Mouse (Mus musculus) heart, embryonic 15.5 days (tissue): ENCODE measurements around the gene Tph1. TPM values are rescaled to one million over a fixed set of nuclear protein-coding genes. Genes with fewer than 3 reads are reported as not detected.

Source experiments
- ATAC-seq: fragments of 200-750 bp; cut with Nextera tagmentation; replicated peaks from 2 replicates; pipeline ENCODE4 v1.8.0; 2017; ENCODE audit warnings: low read depth, moderate TSS enrichment; ENCODE audit not compliant: insufficient number of reproducible peaks, insufficient read depth, low FRiP score
- H3K27ac ChIP-seq: fragments of 300-500 bp; sonication (generic); 2 replicates; pipeline ENCODE4 v1.5.1; 2015; ENCODE audit warnings: mild to moderate bottlenecking, inconsistent platforms
- H3K27me3 ChIP-seq: fragments of 300-500 bp; sonication (generic); 2 replicates; pipeline ENCODE4 v1.6.1; 2015; ENCODE audit warnings: inconsistent platforms
- H3K36me3 ChIP-seq: fragments of 300-500 bp; sonication (generic); 2 replicates; pipeline ENCODE4 v1.6.1; 2015; ENCODE audit warnings: mild to moderate bottlenecking, inconsistent platforms
- H3K4me1 ChIP-seq: fragments of 300-500 bp; sonication (generic); replicated peaks from 2 replicates; pipeline ENCODE4 v1.6.1; 2015; ENCODE audit warnings: inconsistent platforms
- H3K4me2 ChIP-seq: fragments of 300-500 bp; sonication (generic); 2 replicates; pipeline ENCODE4 v1.6.1; 2015; ENCODE audit warnings: inconsistent platforms, mild to moderate bottlenecking, moderate library complexity
- H3K4me3 ChIP-seq: fragments of 300-500 bp; sonication (generic); 2 replicates; pipeline ENCODE4 v1.5.1; 2015; ENCODE audit warnings: mild to moderate bottlenecking, inconsistent platforms
- H3K9ac ChIP-seq: fragments of 300-500 bp; sonication (generic); 2 replicates; pipeline ENCODE4 v1.6.1; 2015; ENCODE audit warnings: mild to moderate bottlenecking, inconsistent platforms
- H3K9me3 ChIP-seq: fragments of 300-500 bp; sonication (generic); replicated peaks from 2 replicates; pipeline ENCODE4 v1.6.1; 2016; ENCODE audit warnings: inconsistent platforms
- WGBS: fragments of 180-500 bp; shearing (Covaris S2); methylation state at CpG from one replicate; pipeline ENCODE4 v1.1.7; 2015; ENCODE audit warnings: mixed read lengths; 5-methylcytosine and 5-hydroxymethylcytosine counted together
- polyA plus RNA-seq: library from polyadenylated mRNA; unstranded; fragments of >200 nt; fragmentation: Nextera tagmentation; extraction: Ambion mirVana; gene quantifications from 2 replicates; pipeline ENCODE4 v1.2.1, GENCODE M21; 2015

Gene Tph1
- 0.23 and 0.76 TPM in 2 replicates for polyA plus RNA-seq

DNA sequence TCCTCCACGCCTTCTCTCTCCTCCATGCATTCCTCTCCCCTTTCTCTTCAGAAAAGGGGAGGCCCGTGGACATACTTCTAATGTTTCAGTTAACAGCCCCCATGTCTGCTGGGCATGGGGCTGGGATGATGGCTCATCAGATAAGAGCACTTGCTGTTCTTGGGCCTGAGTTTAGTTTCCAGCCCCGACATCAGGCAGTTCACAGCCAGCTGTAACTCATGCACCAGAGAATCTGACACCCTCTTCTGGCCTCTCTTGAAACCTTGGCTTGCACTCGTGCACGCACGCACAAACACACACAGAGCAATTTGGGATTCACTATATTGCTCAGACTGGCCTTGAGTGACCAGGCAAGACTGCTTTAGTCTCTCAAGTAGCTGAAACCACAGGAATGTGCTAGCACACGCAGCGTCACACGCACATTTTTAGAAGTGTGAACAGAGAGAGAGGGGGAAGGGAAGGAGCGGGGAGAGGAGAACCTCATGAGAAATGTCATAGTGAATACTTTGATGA is at the start of gene Tph1:
Tph1 (minus strand) TSS at position 378 of the 513 bp plus-strand sequence.
- Histone ChIP-seq H3K27ac (no peak within 1 kb of the TSS), H3K4me2 (no peak within 1 kb of the TSS), H3K9me3 (no peaks in the 10 kb centered on the region), H3K9ac (no peak within 1 kb of the TSS), H3K4me3 (no peak within 1 kb of the TSS), H3K36me3 (no peaks in the 10 kb centered on the region), H3K27me3 (peaks cover 22% of the 10 kb centered on the region), H3K4me1 (0 out of 2 replicates have a peak, but pooled peaks cover 3% of the 10 kb centered on the region)
- ATAC-seq: no peak
- WGBS: 35% methylated on average over 10 of the region's 10 CpGs

DNA sequence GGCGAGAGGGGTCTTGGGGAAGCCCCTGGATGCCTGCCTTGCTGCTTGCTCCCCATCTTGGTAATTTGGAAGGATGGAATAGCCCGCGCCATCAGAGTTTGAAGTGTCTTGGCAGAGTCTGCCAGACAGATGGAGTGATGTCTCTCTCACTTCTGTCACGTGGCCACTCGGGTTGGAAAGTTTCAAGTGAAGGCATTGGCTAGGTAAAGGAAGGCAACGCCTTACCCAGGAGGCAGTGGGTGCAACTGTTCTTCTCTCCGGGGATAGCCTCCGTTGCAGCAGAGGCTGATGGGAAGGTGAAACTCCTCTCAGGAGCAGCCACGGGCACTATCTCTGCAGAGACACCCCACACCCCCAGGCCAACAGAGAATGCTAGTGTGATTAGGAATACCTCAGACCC is 48.1 kb upstream of the Tph1 start:
- Histone ChIP-seq H3K27ac (no peak overlapping the region), H3K9ac (no peak overlapping the region), H3K36me3 (no peaks in the 10 kb centered on the region), H3K27me3 (peaks cover 5% of the 10 kb centered on the region; the same call in 1 of the 2 replicates), H3K4me3 (no peak overlapping the region), H3K4me2 (no peak overlapping the region), H3K4me1 (no peaks in the 10 kb centered on the region), H3K9me3 (no peaks in the 10 kb centered on the region)
- no peak for ATAC-seq
- 57% methylated on average over 9 of the region's 9 CpGs for WGBS

DNA sequence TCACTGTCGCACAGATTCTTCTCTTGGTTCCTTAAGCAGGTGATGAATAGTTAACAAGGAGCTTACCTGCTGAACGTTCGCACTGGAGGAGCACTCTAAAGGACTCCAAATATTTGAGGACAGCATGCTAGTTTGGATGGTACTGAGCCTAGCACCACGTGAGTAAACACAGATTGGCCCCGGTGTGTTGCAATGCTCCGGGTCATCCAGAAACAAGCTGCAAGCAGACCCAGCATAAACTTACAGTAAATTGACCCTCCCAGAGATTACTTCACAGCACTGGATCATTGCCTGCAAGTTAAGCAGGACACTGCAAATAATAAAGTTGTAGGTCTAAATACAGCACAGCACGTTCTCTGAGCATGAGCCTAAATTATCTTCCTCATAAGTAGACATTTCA is 47.2 kb upstream of the Tph1 start:
- WGBS: 65% methylated on average over 7 of the region's 7 CpGs
- no peak for ATAC-seq
- Histone ChIP-seq H3K27me3 (peaks cover 5% of the 10 kb centered on the region; the same call in 1 of the 2 replicates), H3K4me3 (no peak overlapping the region), H3K4me2 (no peak overlapping the region), H3K27ac (no peak overlapping the region), H3K36me3 (no peaks in the 10 kb centered on the region), H3K9ac (no peak overlapping the region), H3K9me3 (no peaks in the 10 kb centered on the region), H3K4me1 (no peaks in the 10 kb centered on the region)

DNA sequence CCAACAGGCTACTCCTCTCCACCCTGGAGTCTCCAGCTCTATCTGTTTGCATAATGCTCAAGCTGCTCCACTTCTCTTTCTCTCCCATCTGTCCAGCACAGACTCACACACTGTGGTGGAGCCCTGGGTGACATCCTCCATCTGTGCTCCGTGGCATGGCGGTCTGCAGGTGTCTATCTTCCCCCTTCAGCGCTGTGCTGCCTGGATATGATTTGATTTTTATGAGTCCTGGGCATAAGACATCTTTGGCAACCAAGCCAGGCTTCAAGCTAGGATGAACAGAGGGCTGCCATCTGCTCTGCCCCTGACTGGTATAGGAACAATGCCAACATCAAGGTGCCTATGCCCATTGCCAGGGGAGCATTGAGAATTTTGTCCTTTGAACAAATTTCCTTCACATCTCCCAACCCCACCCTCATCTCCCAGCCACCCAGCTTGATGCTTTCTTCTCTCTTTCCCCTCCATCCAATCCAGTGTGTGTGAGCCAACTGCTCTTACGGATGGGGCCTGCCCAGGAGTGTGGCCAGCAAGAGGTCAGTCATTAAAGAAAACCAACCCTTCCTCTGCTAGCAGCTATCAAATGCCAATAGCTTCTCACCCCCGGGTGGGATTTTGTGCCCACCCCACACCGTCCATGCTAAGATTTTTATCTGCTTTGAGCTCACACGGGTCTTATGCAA is 46.4 kb upstream of the Tph1 start:
- no peak for ATAC-seq
- H3K4me3 ChIP-seq: no peak overlapping the region
- no peak overlapping the region for H3K9ac ChIP-seq
- no peaks in the 10 kb centered on the region for H3K9me3 ChIP-seq
- no peak overlapping the region for H3K27ac ChIP-seq
- 78% methylated on average over 7 of the region's 7 CpGs for WGBS
- no peaks in the 10 kb centered on the region for H3K4me1 ChIP-seq
- no peak overlapping the region for H3K4me2 ChIP-seq
- peaks cover 5% of the 10 kb centered on the region; the same call in 1 of the 2 replicates for H3K27me3 ChIP-seq
- no peaks in the 10 kb centered on the region for H3K36me3 ChIP-seq

DNA sequence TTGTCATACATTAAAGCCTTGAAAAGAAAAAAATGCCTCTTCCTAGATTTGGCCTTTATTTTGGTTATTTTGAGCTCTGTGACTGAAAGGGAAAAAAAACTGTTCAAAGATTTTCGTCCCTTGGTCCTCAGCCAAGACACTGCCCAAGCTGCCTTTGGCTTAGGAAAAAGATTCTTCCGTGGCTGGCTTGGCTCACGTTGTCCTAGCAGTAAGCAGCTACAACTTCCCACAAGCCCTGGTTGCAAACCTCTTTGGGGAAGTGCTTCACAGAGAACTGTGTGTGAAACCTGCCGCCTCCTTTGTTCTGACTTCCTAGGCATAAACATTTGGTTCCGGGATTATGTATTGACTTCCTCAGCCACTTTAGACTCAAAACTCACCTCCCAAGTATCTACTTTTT is 44.6 kb upstream of the Tph1 start:
- no peaks in the 10 kb centered on the region for H3K36me3 ChIP-seq
- H3K27ac ChIP-seq: no peak overlapping the region
- no peak overlapping the region for H3K9ac ChIP-seq
- H3K4me1 ChIP-seq: no peaks in the 10 kb centered on the region
- H3K9me3 ChIP-seq: no peaks in the 10 kb centered on the region
- no peak overlapping the region for H3K4me3 ChIP-seq
- 36% methylated on average over 5 of the region's 5 CpGs for WGBS
- H3K4me2 ChIP-seq: no peak overlapping the region
- H3K27me3 ChIP-seq: peaks cover 8% of the 10 kb centered on the region; the same call in 1 of the 2 replicates
- no peak for ATAC-seq

DNA sequence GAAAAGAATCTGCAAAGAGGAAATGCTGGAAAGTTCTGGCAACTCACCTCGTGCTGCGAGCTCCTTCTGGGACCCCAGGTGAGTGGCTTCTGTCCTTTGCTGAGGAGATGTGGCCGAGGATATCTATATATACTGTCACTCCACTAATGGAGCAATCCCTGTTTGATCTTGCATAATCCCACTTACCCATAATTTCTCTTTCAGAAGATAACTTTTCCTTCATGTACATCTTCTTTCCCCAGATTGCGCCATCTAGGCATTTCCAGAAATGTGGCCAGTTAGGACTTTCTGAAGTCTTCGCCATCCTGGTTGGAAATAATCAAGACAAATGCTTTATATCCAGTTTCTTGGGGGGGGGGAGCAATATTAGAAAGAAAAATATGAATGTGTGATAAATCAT is 43.3 kb upstream of the Tph1 start, which contains the start of gene Saa3:
Saa3 (minus strand) TSS at position 101 of the 400 bp plus-strand sequence.
- H3K4me2 ChIP-seq: no peak within 1 kb of the TSS
- H3K36me3 ChIP-seq: no peaks in the 10 kb centered on the region
- H3K27me3 ChIP-seq: peaks cover 8% of the 10 kb centered on the region; the same call in 1 of the 2 replicates
- ATAC-seq: no peak
- H3K9me3 ChIP-seq: no peaks in the 10 kb centered on the region
- H3K9ac ChIP-seq: no peak within 1 kb of the TSS
- no peak within 1 kb of the TSS for H3K27ac ChIP-seq
- H3K4me1 ChIP-seq: no peaks in the 10 kb centered on the region
- H3K4me3 ChIP-seq: no peak within 1 kb of the TSS
- 85% methylated on average over 5 of the region's 5 CpGs for WGBS

DNA sequence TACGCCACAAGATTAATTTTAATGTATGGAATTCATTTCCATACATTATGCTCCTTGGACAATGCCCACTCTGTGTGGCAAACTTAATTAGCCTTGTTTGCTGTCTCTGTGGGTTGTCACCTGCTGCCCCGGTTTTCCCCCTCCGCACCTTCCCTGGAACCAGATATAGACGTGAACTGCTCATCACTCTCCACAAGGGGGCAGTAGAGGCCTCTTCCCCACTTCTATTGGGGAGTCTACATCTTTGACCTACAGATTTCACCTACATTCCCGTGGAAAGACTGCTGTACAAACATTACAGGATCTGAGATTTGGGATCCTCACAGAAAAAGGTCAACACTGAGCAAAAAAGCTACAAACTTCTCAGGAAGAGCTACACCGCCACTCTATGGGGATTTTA is 42.2 kb upstream of the Tph1 start:
- Histone ChIP-seq H3K4me3 (no peak overlapping the region), H3K27ac (no peak overlapping the region), H3K27me3 (peaks cover 8% of the 10 kb centered on the region; the same call in 1 of the 2 replicates), H3K9ac (no peak overlapping the region), H3K9me3 (no peaks in the 10 kb centered on the region), H3K4me1 (peaks cover 3% of the 10 kb centered on the region; the same call in 1 of the 2 replicates), H3K4me2 (no peak overlapping the region), H3K36me3 (no peaks in the 10 kb centered on the region)
- no peak for ATAC-seq
- 24% methylated on average over 6 of the region's 6 CpGs for WGBS

DNA sequence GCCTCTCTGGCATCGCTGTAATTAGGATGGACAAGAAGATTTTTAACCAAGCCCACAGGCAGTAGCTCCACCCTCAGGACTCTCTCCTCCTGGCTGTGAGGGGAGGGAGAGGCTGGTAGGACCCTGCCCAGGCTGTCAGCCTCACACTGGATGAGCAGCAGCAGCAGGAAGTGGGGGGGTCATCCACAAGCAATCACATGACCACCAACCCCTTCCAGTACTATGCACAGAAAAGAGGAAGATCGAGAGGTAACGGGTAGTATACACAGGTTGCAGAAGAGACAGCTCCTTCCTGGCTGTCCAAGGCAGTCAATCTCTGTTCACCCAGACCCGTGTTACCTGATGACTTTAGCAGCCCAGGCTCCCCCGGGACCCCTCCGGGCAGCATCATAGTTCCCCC is 39.9 kb upstream of the Tph1 start:
- no peak overlapping the region for H3K9ac ChIP-seq
- H3K27me3 ChIP-seq: 0 out of 2 replicates have a peak, but pooled peaks cover 3% of the 10 kb centered on the region
- no peak for ATAC-seq
- H3K36me3 ChIP-seq: peaks cover 4% of the 10 kb centered on the region; the same call in 1 of the 2 replicates
- no peak overlapping the region for H3K4me2 ChIP-seq
- no peaks in the 10 kb centered on the region for H3K9me3 ChIP-seq
- H3K4me3 ChIP-seq: no peak overlapping the region
- no peak overlapping the region for H3K27ac ChIP-seq
- 56% methylated on average over 6 of the region's 6 CpGs for WGBS
- H3K4me1 ChIP-seq: peaks cover 6% of the 10 kb centered on the region; the same call in 1 of the 2 replicates

DNA sequence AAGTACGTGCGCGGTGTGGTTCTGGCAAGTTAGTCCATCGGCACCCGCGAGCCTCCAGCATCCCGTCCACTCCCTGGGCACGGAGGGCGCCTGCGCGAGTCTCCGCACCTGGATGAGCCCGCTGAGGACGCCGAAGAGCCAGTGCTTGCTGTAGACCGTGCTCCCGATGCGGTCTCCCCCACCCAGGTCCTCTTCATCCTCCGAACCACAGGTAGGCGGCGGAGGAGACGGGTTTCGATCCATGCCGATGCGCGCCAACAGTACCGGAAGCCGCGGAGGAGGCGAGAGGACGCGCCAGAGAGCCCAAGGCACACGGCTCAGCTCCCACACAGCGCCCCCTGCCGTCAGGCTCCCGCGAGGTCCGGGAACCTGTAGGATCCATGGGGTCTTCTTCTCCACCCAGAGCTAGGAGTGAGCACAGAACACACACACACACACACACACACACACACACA is 38.1 kb upstream of the Tph1 start, which contains the start of gene Saal1:
Saal1 (minus strand) TSS at position 291 of the 455 bp plus-strand sequence.
- H3K9ac ChIP-seq: peak within 1 kb of the TSS; percentile 79
- H3K36me3 ChIP-seq: peaks cover 17% of the 10 kb centered on the region; the same call in 1 of the 2 replicates
- H3K4me1 ChIP-seq: peaks cover 6% of the 10 kb centered on the region; the same call in 1 of the 2 replicates
- peak within 1 kb of the TSS; percentile 50; the same call in 1 of the 2 replicates for H3K27ac ChIP-seq
- peak within 1 kb of the TSS; percentile 64 for H3K4me2 ChIP-seq
- peak within 1 kb of the TSS; percentile 73 for H3K4me3 ChIP-seq
- H3K9me3 ChIP-seq: no peaks in the 10 kb centered on the region
- WGBS: 0% methylated on average over 38 of the region's 38 CpGs
- peak; percentile 84 for ATAC-seq
- 0 out of 2 replicates have a peak, but pooled peaks cover 3% of the 10 kb centered on the region for H3K27me3 ChIP-seq

DNA sequence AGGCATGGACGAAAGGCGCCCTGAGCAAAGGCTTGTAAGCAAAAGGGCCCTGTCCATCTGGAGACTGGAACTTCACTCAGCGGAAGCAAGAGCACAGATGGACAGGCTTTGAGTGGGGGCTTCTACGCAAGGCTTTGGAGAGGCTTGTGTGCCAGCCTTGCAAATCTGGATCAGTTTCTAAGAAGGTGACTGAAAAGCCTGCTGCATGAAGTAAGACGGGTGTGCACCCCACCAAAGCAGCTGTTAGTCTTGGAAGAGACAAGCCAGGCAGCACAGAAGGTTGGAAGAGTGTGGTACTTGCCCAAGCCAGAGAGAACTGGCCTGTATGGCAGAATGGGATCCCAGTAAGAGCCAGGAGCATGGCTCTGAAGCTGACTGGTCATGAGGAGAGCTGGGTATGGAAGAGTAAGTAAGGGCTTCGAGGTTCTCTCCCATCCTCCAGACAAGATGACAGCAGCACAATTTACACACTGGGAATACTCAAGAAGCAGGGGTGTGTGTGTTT is 28.2 kb upstream of the Tph1 start:
- no peak for ATAC-seq
- H3K36me3 ChIP-seq: peaks cover 88% of the 10 kb centered on the region
- no peak overlapping the region for H3K4me2 ChIP-seq
- no peaks in the 10 kb centered on the region for H3K9me3 ChIP-seq
- no peaks in the 10 kb centered on the region for H3K4me1 ChIP-seq
- no peak overlapping the region for H3K4me3 ChIP-seq
- H3K9ac ChIP-seq: no peak overlapping the region
- 90% methylated on average over 6 of the region's 6 CpGs for WGBS
- no peak overlapping the region for H3K27ac ChIP-seq
- H3K27me3 ChIP-seq: no peaks in the 10 kb centered on the region

DNA sequence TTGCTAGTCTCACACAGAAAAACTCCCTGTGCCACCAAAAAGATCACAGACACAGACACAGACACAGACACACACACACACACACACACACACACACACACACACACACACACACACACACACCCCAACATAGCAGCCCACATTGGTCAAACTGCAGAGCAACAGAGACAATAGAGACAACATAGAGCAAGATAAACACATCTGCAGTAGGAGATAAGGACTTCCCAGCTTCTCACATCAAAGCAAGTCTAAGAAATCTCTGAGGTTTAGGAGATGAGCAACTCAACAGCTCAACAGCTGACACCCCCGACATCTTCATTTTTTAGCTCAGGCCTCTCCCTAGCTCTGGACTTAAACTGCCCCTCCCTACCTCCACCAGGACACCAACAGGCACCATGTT is 24.4 kb upstream of the Tph1 start:
- Histone ChIP-seq H3K4me1 (no peaks in the 10 kb centered on the region), H3K4me2 (no peak overlapping the region), H3K27ac (no peak overlapping the region), H3K4me3 (no peak overlapping the region), H3K9me3 (no peaks in the 10 kb centered on the region), H3K9ac (no peak overlapping the region), H3K27me3 (no peaks in the 10 kb centered on the region), H3K36me3 (peaks cover 66% of the 10 kb centered on the region)
- 44% methylated on average over 1 of the region's 1 CpGs for WGBS
- ATAC-seq: no peak
